Mouse (Mus musculus) heart, adult 9 months (tissue): ENCODE measurements around the gene Usp21.
"Not testable (repeated sequence)": the region's sequence is repeated elsewhere in the genome, so short reads cannot be mapped to it uniquely, and the experiment has no call there.

ENCODE experiments used
- DNase-seq, 2 experiments: peaks; one replicate each; pipeline ENCODE4 v3.0.0; 2022; ENCODE audit warnings: low spot score in 2 of 2

The Usp21 gene

DNA sequence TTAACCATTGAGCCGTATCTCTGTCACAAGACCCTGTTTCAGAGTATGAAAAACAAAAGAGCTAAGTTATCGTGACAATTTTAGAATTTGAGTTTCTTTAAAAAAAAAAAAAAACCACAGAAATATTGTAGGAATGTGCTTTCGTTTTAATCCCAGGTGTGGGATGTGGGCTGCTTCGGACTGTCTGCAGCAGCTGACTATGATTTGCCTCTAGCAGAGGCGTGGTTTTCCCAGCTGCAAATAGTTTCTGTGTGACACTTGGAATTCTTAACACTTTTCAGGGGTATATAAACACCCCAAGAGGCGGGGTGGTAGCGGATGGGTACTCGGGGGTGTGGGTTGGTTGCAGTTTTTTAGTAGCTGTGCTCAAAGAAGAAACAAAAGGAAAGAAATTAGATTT is 42.4 kb downstream of the Usp21 start:
- DNase-seq: no peak

DNA sequence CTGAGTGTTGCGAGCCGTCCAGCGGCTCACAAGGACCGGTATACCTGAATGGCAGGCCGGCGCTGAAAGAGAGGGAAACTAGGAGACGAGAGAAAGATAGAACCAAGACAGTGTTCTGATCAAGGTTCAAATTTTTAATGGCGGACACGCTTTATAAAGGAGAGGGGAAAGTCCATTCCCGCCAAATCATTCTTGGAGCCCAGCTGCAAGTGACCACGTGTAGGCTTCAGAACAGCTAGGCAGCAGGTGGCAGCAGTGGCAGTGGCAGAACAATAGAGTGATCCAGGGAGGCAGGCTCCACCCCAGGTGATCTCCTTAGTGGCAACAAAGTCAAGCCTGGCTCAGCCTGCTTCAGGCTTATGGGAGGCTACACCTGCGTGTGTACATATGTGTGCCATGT is 45.8 kb downstream of the Usp21 start:
- not testable (repeated sequence) for DNase-seq

- DNase-seq: no peak
Measured at GRCm38 (mm10) chr1:171240911-171241310, 46.9 kb downstream of the Usp21 start.

DNA sequence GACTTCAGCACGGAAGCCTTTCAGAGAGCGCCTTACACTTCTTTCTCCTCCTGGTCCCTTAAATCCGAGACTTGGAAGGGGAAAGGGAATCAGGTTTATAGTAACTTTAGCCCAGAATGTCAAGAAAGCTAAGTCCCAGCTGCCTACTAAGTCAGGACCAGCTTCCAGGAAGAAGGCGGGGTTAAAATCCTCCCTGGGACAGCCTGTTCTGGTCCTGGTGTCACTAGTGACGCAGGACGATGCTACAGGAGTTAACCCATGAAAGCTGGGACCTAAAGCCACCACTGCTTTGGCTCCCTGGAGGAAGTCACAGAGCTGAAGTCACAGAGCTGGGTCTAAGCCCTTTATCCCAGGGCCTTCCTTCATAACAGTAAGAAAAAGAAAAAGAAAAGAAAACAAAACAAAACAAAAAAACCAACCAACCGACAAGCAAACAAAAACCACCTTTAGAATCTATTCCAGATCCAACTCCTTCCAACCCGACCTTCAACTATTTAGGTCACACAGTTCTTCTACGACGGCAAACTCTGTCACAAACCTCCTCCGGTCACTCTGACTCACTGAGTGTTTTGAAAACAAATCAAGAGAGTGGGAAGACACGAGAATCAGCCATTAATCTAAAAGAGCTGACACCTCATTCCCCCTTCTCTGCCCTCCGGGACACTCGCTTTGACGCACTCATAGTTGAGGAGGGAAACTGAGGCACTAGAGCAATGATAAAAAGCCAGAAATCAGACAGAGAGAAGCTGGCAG is 47.6 kb downstream of the Usp21 start:
- DNase-seq: peak; percentile 67 to 71

- no peak for DNase-seq
Measured at GRCm38 (mm10) chr1:171238463-171238862, 49.3 kb downstream of the Usp21 start.

DNA sequence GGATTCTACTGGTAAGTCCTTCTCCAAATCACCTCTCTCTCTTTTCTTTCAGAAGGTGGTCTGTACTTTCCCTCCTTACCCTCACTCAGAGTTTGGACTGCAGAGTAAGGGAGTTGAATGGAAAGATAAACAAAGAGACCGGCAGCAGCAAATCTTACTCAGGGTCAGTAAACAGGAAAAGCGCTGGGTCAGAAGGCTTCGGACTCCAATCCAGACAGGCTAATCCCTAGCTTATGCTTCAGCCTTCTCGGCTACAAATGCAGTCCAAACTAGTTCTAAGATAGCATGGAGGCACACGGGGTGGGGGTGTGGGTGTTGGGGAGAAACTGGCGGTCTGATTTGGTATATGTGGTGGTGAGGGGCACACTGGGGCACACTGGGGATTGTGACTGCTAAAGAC is 50.4 kb downstream of the Usp21 start:
- DNase-seq: no peak

GRCm38 (mm10) chr1:171235791-171236190 is 52.0 kb downstream of the Usp21 start:
- no peak for DNase-seq

- no peak for DNase-seq
Measured at GRCm38 (mm10) chr1:171234538-171234937, 53.3 kb downstream of the Usp21 start.

- no peak for DNase-seq
Measured at GRCm38 (mm10) chr1:171234126-171234525, 53.7 kb downstream of the Usp21 start, which contains the start of gene Fcer1g. Fcer1g (minus strand) TSS chr1:171234365.

DNA sequence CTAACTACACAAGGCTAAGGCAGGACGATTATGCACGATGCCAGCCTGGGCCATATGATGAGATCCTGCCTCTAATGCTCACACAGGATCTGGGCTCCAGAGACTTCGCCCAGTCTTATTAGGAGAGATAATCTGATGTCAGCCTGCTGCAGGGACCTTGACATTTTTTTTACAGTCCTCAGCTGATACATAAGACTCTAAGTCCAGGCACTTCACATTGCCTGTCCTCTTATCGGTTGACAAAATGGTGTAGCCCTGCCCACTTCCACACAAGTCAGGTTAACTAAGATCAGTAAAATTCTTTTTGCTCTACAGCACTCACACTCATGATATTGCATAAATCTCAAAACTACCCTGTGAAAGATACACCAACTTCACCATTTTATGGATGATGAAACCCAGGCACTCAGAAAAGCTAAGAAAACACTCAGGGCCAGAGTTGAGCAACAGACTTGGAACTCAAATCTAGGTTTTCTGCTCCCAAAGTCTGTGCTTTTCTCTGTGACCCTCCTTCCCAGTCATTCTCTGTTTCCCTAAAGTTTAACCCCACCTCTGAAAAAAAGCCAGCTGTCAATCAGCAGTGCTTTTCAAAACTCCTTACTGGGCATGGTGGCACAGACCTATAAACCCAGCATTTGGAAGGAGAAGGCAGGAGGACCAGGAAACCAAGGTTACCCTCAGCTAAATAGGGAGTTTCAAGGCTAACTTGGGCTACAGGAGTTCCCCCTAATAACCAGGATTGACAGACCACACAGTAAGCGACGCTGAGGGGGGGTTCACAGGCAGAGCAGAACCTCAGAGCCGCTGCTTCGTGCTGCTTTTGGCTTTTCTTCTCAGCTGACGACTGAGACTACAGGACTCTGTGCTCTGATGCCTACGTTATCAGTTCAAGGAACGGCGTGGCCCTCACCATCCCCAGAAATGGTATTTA is 54.7 kb downstream of the Usp21 start:
- no peak for DNase-seq

GRCm38 (mm10) chr1:171232348-171232747 is 55.4 kb downstream of the Usp21 start:
- DNase-seq: no peak
